Mouse (Mus musculus) bone marrow, adult 2 months (tissue): ENCODE results near the gene Wfikkn2. TPM values are rescaled to one million over a fixed set of nuclear protein-coding genes. Genes with fewer than 3 reads are reported as not detected.

Experiments used
- H3K27ac ChIP-seq: fragments of 200-500 bp; 2 replicates; pipeline ENCODE4 v1.5.1; 2012; ENCODE audit warnings: low read depth, mild to moderate bottlenecking, control low read depth, inconsistent platforms, low read length; ENCODE audit not compliant: control insufficient read depth, poor library complexity, insufficient read depth
- H3K4me1 ChIP-seq: fragments of 200-500 bp; 2 replicates; pipeline ENCODE4 v1.6.1; 2011; ENCODE audit warnings: low read length; ENCODE audit not compliant: control insufficient read depth, insufficient read depth
- H3K4me3 ChIP-seq: fragments of 200-500 bp; replicated peaks from 2 replicates; pipeline ENCODE3; 2011; ENCODE audit warnings: mild to moderate bottlenecking, low read depth, low read length, control low read depth; ENCODE audit not compliant: control insufficient read depth
- CTCF ChIP-seq: fragments of 200-500 bp; IDR thresholded peaks from 2 replicates; pipeline ENCODE4 v1.5.1; 2011; ENCODE audit warnings: low read length, control low read depth; ENCODE audit not compliant: control insufficient read depth, insufficient read depth
- POLR2A ChIP-seq: fragments of 200-500 bp; IDR thresholded peaks from 2 replicates; pipeline ENCODE4 v1.6.1; 2011; ENCODE audit warnings: low read depth, mild to moderate bottlenecking, control low read depth, low read length, borderline replicate concordance; ENCODE audit not compliant: control insufficient read depth
- WGBS: fragments of 180-500 bp; shearing (Covaris S2); methylation state at CpG from one replicate; pipeline ENCODE4 v1.1.7; 2018; 5-methylcytosine and 5-hydroxymethylcytosine counted together
- polyA plus RNA-seq: library from polyadenylated mRNA; stranded (reverse); fragments of >200 nt; gene quantifications from 2 replicates; pipeline ENCODE4 v1.2.4, GENCODE M21; 2011; ENCODE audit warnings: low replicate concordance; ENCODE audit not compliant: missing spikeins, insufficient read depth, insufficient read length

Wfikkn2 gene
- polyA plus RNA-seq, 1 experiment = 0.42 TPM

DNA sequence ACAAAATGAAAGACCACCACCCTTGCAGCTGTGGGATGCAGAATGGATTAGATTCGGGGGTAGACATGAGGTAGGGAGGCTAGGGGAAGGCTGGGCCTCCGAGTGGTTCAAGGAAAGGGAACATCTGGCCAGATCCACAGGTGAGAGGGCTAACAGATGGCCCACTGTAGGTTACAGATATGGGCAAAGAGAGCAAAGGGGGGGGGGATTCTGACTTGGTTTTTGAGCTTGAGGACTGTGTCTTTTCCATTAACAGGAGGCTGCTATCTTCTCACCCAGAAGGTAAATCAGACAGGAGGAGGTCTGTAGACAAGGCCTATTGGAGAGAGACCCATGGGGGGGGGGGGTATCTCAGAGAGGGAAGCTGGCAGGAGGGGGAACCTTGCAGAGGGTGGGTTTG lies 46.0 kb downstream of the Wfikkn2 start:
- peaks cover 5% of the 10 kb centered on the region; the same call in 1 of the 2 replicates for H3K4me1 ChIP-seq
- TF ChIP-seq CTCF (no peak), POLR2A (no peak)
- WGBS = 62% methylated on average over 2 of the region's 2 CpGs
- no peak overlapping the region for H3K27ac ChIP-seq
- H3K4me3 ChIP-seq = no peak overlapping the region

DNA sequence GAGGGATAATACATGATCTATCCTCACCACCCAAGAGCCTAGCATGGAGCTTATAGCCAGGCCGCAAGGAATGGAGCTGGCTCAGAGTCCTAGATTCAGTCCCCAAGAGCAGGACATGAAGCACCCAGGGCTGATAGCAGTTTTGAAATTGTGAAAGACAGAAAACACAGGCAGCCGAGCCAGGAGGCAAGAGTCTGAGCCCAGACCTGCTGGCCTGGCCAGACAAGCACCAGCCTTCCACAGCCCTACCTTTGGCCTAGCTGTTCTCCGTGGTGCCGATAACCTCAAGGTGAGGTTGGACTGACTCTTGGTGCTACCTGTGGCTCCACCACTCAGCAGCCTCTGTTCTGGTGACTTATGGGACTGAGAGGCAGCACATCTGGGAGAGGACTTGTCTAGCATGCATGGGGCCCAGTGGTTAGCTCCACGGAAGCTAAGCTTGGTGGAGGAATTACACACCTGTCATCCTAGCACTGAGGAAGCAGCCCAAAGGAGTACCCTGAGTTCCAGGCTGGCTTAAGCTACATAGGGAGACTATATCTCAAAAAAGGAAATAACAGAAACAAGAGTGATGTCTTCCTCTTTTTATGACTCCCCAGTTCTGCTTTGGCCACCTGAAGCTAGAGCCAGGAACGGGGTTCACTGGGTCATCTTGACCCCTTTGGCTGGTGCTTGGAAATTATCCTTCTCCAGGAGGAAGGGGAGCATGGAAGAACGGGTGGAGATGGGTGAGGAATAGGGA lies 47.2 kb downstream of the Wfikkn2 start:
- Histone ChIP-seq H3K4me3 (no peak overlapping the region), H3K4me1 (peaks cover 5% of the 10 kb centered on the region; the same call in 1 of the 2 replicates), H3K27ac (peak overlapping the region; percentile 16; the same call in 1 of the 2 replicates)
- 51% methylated on average over 7 of the region's 7 CpGs for WGBS
- no peak for TF ChIP-seq CTCF

DNA sequence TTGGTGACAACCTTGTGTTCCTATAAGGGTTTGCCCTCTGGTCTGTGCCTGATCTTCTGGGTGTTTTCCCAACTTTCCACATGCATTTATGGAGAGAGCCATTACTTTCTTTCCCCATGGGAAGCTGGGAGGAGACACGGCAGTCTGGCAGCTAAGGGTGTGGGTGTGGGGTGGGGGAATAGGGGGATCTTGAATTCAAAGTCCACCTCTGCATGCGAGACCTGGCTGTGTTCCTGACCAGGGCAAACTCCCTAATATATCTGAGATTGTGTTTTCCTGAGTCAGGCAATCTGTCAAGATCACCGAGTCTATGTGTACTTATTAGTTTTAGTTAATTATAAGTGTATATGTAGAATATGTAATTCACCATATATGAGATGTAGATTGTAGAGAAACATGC lies 49.5 kb downstream of the Wfikkn2 start:
- WGBS = 84% methylated on average over 3 of the region's 3 CpGs
- Histone ChIP-seq H3K27ac (no peak overlapping the region), H3K4me3 (no peak overlapping the region), H3K4me1 (peaks cover 5% of the 10 kb centered on the region; the same call in 1 of the 2 replicates)
- TF ChIP-seq CTCF (no peak), POLR2A (no peak)

DNA sequence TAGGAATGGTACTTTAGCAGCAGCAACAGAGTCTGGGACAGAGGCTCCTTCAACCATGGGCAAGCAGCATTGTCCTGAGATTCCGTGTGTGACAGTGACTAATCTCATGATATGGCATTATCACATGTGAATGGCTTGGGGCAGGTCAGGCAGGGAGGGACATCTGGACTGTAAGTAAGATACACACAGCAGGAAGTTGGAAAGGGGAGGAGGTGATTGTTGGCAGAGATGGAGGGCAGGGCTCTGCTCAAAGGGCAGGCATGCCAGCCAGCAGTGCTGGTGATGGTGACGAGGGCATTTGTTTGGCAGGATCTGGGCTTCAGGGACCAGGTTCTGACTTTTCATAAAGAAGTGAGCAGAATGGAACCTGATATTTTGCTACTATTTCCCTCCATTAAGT lies 52.7 kb downstream of the Wfikkn2 start:
- Histone ChIP-seq H3K4me3 (no peak overlapping the region), H3K27ac (no peak overlapping the region), H3K4me1 (peaks cover 1% of the 10 kb centered on the region; the same call in 1 of the 2 replicates)
- no peak for TF ChIP-seq CTCF
- WGBS = 57% methylated on average over 2 of the region's 2 CpGs

DNA sequence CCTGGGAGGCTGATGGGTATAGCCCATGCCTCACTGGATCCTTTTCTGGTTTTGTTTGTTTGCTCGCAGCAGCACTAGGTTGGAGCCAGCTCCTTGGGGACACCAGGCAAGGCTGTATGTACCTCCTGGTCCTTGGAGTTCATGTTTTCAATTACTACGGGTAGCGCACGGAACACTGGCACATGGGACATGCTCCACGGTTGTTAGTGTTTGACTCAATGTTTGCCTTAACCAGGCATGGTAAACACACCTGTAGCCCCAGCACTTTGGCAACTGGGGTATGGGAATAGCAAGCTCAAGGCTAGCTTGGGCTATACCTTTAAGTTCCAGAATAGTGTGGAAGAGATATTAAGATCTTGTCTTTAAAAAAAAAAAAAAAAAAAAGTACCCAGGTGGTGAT lies 55.1 kb downstream of the Wfikkn2 start:
- Histone ChIP-seq H3K27ac (no peak overlapping the region), H3K4me1 (no peaks in the 10 kb centered on the region), H3K4me3 (no peak overlapping the region)
- WGBS = 93% methylated on average over 5 of the region's 5 CpGs
- TF ChIP-seq POLR2A (no peak), CTCF (no peak)

DNA sequence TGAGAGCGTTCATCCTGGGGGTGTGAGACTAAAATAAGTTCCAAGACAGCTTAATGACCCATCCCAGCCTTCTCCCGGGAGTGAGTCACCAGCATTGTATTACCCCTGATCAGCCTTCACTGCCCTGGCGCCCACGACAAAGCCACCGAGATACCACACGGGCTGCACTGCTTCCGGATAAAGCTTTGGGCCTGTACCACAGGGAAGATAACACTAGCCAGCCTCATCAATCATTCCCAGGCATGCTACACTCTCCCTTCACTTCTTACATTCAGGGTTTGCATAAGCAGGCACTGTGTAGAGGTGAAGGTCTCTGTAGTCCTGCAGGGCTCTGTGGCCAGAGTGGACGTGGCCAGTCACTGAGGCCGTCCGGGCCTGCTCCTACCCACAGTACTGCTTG lies 56.2 kb downstream of the Wfikkn2 start:
- no peaks in the 10 kb centered on the region for H3K4me1 ChIP-seq
- 63% methylated on average over 10 of the region's 10 CpGs for WGBS
- no peak overlapping the region for H3K27ac ChIP-seq
- TF ChIP-seq POLR2A (no peak), CTCF (no peak)
- no peak overlapping the region for H3K4me3 ChIP-seq

Other genes with a start within 250 kb of the Wfikkn2 start
- 8.6 and 22.7 TPM in 2 replicates for gene Spag9, start 249.9 kb downstream of the Wfikkn2 start, polyA plus RNA-seq
- gene Tob1, start 34.6 kb downstream of the Wfikkn2 start, polyA plus RNA-seq = 3.3 and 6.4 TPM in 2 replicates
- not detected in 2 replicates for gene Gm21885, start 35.9 kb upstream of the Wfikkn2 start, polyA plus RNA-seq
- gene Luc7l3, start 76.0 kb upstream of the Wfikkn2 start, polyA plus RNA-seq = 172 and 213 TPM in 2 replicates
- 12.9 and 18.6 TPM in 2 replicates for gene Ankrd40, start 82.0 kb upstream of the Wfikkn2 start, polyA plus RNA-seq
- gene Abcc3, start 147.0 kb upstream of the Wfikkn2 start, polyA plus RNA-seq = 6.4 and 7.4 TPM in 2 replicates
- gene Cacna1g, start 228.2 kb upstream of the Wfikkn2 start, polyA plus RNA-seq = 13.7 and 26.8 TPM in 2 replicates
- not detected in 2 replicates for gene Spata20, start 240.2 kb upstream of the Wfikkn2 start, polyA plus RNA-seq